Mouse (Mus musculus): Measurements from ENCODE around the gene Csf2ra.

DNA sequence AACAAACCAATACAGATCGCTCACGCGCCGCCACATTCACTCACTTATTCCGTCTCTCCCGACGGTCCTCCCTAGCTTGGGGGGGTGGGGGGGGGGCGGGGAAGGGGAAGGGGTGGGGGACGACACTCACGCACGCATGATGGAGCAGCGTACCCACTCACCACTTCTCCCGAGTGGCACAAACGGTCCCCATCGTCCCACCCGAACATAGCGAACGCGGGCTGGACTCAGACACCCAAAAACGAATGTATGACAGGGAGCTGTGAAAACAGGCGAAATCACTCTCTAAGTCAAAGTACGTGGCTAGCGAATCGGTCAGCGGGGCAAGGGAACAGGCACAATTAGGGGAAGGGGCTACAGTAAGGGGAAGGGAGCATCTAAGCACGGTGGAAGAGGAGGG is 38.4 kb upstream of the Csf2ra start:
- no peak for TF ChIP-seq CTCF (IDR thresholded peaks at IDR 0.05; ENCODE audit: control insufficient read depth, insufficient read depth, low read length)
- no peak for TF ChIP-seq POLR2A (IDR thresholded peaks at IDR 0.05; ENCODE audit: borderline replicate concordance, control insufficient read depth, low read depth, low read length)

Measured in bone marrow, adult 2 months (tissue).